Mouse (Mus musculus): ENCODE results near the gene Lrmda.

The Lrmda gene

DNA sequence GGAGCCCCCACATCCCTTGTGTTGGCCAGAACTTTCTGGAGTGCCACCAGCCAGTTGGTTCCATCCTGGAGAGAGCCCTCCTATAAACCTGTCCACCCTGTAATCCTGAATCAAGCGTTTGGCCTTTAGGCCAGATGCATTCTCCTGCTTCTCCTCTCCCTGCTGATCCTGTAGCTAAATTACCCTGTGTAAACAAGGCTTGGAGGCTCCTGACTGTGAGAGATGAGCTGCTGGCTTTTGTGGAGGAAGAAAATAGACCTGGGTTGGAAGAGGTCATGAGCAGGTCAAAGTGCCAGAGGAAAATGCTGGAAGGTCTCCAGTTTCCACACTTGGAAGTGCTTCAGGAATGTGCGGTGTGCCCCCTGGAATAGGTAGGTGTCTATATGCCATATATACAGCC is 135.5 kb downstream of the Lrmda start:
- no peak for DNase-seq (ENCODE audit: low spot score in 2 of 2)

GRCm38 (mm10) chr14:22155512-22156026 is 136.1 kb downstream of the Lrmda start:
- DNase-seq (ENCODE audit: low spot score in 2 of 2): no peak

GRCm38 (mm10) chr14:22156991-22157390 is 137.5 kb downstream of the Lrmda start:
- DNase-seq (ENCODE audit: low spot score in 2 of 2): no peak

- DNase-seq (ENCODE audit: low spot score in 2 of 2): no peak
Observed at GRCm38 (mm10) chr14:22161416-22161815, 141.9 kb downstream of the Lrmda start.

DNA sequence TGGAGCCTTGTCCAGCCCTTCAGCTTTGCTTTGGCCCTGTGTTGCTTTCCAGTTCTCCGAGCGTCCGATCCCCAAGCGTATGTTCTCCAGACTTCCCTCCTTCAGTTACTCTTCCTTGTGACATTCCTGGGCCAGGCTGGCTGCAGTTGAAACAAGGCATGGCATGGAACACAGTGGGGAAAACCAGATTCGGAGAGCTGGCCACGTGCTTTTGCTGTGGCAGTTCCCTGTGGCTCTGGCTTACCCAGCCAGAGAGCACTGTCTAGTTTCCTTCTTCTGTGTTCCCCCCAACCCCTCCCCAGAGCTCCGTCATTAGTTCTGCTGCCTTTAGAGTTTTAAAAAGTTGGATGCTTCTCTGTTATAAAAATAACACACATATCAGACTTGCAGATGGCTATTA is 147.8 kb downstream of the Lrmda start:
- no peak for DNase-seq (ENCODE audit: low spot score in 2 of 2)

GRCm38 (mm10) chr14:22168077-22168794 is 148.7 kb downstream of the Lrmda start:
- DNase-seq (ENCODE audit: low spot score in 2 of 2): no peak

DNA sequence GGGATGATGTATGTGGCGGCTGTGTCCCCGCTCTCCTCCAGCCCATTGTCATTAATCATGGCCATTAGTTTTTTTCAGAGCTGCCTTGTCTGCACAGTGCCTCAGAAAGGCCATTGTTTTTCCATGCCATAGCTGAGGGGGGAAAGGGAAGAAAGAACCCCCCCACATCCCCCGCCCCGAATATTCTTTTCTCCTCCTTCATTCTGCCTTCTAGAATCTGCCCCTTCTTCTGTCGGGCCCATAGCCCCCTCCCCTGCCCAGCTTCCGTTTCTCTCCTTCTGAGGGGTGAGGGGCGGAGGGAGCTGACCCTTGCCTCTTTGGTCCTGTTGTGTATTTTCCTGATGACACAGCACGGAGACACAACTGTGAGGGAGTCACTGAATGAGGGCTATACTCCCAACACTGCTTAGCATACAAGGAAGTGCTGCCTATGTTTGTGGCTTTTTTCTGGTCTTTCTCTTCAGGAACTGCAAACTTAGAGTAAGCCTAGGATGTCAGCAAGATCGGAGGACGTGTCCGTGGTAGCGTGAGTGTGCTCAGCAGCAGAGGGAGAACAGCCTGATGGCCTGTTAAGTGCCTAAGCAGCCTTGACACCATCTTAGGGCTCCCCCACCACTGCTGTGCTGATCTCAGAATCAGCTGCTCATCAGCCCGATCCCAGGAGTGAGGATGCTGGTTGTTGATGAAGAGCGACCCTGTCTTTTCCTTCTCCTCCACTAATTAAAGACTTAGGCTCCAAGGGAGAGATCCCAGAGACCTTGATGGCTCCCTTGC is 149.5 kb downstream of the Lrmda start:
- no peak for DNase-seq (ENCODE audit: low spot score in 2 of 2)

GRCm38 (mm10) chr14:22174757-22175156 is 155.2 kb downstream of the Lrmda start:
- no peak for DNase-seq (ENCODE audit: low spot score in 2 of 2)

DNA sequence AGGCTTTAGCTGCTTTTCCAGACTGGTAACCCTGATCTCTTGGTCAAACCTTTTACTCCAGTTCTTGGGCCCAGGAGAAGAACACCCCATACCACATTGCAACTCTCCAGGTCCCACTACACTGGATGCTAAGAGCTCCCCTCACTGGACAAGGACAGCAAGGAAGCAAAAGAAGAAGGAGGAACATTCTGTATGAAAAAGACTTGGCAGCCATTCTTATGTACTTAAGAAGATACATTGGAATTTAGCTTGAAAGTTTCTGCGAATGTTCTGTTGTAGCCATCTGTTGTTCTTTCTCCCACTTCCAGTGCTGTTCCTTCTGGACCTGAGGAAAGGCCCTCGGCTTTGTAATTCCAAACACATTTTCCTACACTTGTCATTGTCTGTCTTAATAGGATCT is 160.2 kb downstream of the Lrmda start:
- no peak for DNase-seq (ENCODE audit: low spot score in 2 of 2)

- DNase-seq (ENCODE audit: low spot score in 2 of 2): no peak
Observed at GRCm38 (mm10) chr14:22181508-22181907, 162.0 kb downstream of the Lrmda start.

- no peak for DNase-seq (ENCODE audit: low spot score in 2 of 2)
Observed at GRCm38 (mm10) chr14:22183195-22183594, 163.7 kb downstream of the Lrmda start.

DNA sequence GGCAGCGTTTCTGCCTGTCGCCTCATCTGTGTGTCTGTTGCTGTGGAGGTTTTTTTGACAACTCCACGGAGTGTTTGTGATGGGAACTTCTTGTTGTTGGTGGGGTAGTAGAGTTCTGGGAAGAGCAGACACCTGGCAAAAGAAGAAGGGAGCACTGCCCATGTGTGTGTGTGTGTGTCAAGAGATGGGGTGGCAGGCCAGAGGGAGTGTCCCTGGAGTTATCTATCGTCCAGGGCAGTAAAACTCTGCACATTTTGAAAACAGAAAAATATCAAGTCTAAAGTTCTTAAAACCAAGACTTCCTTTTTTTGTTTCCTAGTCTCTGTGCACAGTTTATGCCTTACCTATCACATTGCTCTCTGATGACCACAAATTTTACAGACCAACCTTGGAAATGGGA is 165.9 kb downstream of the Lrmda start:
- no peak for DNase-seq (ENCODE audit: low spot score in 2 of 2)

GRCm38 (mm10) chr14:22190111-22190510 is 170.6 kb downstream of the Lrmda start:
- no peak for DNase-seq (ENCODE audit: low spot score in 2 of 2)

DNA sequence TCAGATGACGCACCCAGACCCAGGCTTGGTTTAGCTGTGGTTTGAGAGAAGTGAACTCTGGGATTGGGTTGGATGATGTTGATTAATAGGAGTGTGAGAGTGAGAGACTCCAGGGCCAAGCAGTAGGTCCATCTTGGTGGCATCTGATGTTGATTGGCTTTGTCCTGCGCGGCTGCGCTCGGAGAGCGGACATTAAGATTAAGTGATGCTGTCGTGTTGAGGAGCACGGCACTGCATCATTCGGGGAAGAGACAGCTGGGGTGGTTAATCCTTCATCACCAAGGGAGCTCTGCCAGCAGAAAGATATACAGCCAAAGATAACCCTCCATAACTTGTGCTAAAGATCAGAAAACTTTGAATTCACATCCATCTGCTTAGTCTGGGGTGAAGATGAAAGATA is 172.7 kb downstream of the Lrmda start:
- no peak for DNase-seq (ENCODE audit: low spot score in 2 of 2)

DNA sequence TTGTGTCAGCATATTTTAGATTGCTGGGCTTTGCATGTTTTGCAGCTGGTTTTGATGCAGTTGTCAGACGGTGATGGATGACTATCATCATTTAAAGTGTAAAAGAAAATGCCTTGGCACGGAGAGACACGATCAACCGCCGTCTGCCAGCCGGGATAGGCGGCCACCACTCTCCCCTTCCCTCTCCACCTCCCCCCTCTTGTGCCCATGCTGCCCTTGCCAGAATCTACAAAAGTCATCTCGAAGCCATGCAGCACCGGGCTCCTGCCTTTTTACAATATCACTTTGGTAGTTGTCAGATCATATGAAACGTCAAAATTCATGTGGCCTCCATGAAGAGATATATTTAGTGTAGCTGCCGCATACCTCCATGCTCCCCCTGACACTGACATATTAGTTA is 178.5 kb downstream of the Lrmda start:
- DNase-seq (ENCODE audit: low spot score in 2 of 2): no peak

- DNase-seq (ENCODE audit: low spot score in 2 of 2): no peak
Observed at GRCm38 (mm10) chr14:22198641-22199425, 179.3 kb downstream of the Lrmda start.

DNA sequence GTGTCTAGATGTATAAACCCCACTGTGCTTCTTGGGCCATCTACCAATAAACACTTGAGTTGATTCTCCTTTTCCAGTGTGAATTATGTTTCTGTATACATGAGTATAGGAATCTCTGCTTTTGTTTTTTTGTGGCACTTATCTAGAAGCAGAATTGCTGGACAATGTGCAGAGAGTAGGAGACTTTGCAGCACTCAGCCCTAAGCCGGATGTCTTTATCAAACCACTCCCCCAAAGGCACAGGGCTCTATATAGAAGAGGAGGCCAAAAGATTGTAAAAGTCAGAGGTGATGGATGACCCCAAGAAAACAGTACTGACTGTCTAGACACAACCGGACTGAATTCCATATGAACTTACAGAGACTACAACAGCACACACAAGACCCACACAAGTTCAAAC is 182.2 kb downstream of the Lrmda start:
- no peak for DNase-seq (ENCODE audit: low spot score in 2 of 2)

- DNase-seq (ENCODE audit: low spot score in 2 of 2): no peak
Observed at GRCm38 (mm10) chr14:22210601-22211000, 191.1 kb downstream of the Lrmda start.

GRCm38 (mm10) chr14:22218183-22218582 is 198.7 kb downstream of the Lrmda start:
- no peak for DNase-seq (ENCODE audit: low spot score in 2 of 2)

DNA sequence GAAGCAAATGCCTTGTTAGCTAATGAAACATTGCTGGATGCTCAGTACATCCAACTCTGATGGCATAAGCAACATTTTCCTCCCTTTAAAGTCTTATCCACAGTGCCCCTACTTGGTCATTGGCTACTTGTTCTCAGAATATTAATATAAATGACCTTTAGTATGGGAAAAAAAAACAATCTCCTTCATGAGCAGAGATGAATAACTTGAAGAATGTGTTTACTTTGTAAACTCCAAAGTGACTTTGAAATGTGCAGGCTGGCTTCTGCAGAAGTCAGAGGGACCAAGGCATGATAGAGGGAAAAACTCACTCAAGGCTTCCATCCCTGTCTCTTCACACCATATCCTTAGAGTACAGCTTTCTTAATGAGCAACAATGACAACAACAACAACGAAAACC is 202.5 kb downstream of the Lrmda start:
- DNase-seq (ENCODE audit: low spot score in 2 of 2): no peak

GRCm38 (mm10) chr14:22222574-22222973 is 203.1 kb downstream of the Lrmda start:
- no peak for DNase-seq (ENCODE audit: low spot score in 2 of 2)

DNA sequence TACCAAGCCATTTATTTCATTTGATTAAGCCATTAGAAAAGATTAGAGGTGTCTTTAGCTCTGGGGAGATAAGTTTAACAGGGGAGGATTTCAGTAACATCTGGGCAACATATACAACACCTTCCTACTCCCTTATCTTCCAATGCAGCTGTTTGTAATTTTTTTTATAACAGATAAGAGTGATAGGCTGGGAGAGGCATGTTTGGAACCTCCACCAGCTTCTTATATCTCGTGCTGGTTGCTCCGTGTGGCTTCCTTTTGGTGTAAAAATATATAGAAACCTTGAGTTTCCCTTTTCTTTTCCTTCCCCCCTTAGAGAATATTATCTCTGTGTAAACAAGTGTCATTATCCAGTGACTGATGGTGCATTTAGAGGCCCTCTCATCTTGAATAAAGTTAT is 206.7 kb downstream of the Lrmda start:
- DNase-seq (ENCODE audit: low spot score in 2 of 2): no peak
